Mouse (Mus musculus) layer of hippocampus, postnatal 36 days (tissue): ENCODE data around the gene Nelfcd. TPM values are rescaled to one million over a fixed set of nuclear protein-coding genes. Genes with fewer than 3 reads are reported as not detected.

Source experiments
- DNase-seq, 2 experiments: peaks; one replicate each; pipeline ENCODE4 v3.0.0; 2022
- total RNA-seq, 2 experiments: library from RNA; stranded (reverse); gene quantifications; 2 replicates each; pipeline ENCODE4 v1.2.3; 2021

The Nelfcd gene
- total RNA-seq, 2 experiments from 2014 or later, result 46.4 to 53.5 TPM

DNA sequence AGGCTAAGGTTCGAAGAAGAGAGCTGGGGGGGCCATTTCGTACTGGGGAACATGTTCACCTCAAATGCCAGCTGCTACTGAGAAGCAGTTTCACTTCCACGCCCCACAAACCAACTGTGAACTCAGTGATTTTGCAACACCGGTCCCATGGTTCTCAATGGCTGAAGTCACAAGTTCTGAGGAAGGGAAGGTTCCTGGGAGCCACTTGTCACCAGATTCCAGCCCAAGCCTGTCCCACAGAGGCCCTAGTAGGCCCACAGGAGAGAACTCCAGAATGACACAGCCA is 22.0 kb downstream of the Nelfcd start:
- DNase-seq, result no peak

DNA sequence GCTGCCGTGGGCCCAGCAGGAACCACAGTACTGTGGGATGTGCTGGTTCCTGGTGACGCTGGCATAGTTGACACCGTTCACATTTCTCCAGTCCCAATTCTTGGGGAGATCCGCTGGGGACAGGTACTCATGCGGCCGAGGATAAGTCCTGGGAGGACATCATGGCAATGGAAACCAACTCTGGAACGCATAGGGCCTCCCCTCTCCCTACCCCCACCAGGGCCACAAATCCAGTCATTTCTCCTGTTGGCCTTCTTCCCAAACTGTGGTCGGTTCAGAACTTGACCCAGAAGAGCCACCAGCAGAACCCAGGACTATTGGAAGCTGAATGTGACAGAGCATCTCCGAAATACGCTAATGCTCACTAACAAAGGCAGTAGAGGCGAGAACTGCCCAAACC is 22.6 kb downstream of the Nelfcd start:
- DNase-seq, result no peak

GRCm38 (mm10) chr2:174438737-174439449 is 23.3 kb downstream of the Nelfcd start, which contains the start of gene Ctsz:
TSS of gene Ctsz (minus strand) at chr2:174439039.
- peak; percentile 15 to 29 for DNase-seq

DNA sequence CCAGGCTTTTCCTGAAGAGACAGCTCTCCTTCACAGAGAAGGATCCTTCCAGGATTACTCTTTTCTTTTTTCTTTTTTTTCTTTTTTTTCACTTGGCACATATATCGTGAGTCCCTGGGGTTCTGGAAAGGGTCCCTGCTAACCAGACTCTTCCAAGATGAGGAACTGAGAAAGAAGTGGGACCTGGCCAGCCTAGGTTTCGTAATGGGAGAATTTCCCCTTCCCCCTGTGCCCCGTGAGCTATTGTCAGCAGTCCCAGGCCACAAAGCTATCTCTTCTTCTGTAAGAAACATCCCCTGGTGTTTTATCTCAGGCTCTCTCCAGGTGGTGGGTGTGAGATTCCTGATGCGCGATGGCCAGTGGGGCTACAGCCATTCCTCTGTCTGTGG is 23.8 kb downstream of the Nelfcd start:
- no peak for DNase-seq

GRCm38 (mm10) chr2:174439961-174440360 is 24.4 kb downstream of the Nelfcd start:
- no peak for DNase-seq

DNA sequence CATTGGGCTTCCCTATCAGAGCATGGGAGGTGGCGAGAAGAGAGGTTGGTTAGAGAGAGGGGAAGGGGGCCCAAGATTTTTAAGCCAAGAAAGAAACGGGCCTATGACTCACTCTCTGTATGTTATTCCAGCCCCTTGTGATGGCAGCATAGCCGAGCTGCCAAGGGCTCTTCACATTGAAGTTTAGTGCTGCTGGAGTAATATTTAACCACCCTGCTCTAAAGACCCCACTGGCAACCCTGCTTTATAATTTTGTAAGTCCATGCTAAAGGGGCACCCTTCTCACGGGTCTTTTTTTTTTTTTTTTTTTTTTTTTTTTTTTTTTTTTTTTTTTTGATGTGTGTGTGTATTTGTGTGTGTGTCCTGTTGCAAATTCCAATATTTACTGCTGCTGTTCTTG is 26.3 kb downstream of the Nelfcd start:
- no peak for DNase-seq

DNA sequence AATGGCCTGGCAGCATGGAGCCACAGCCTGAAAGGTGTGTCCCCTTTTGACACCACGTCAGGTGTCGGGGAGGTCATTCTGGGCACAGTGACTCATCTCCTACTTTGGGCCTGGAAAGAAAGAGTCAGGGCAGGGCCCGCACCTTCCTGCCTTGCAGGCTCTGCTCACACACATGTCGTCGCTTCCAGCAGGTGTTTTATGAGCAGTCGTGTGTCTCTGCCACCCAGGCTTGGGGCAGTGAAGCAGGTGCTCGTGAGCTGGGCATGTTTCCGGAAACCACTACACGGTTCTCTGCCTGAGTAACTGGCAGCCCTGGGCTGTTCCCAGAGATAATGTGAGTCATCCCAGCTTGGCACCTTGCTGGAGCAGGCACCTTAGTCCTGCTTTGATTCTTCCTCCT is 26.9 kb downstream of the Nelfcd start:
- DNase-seq, result no peak

GRCm38 (mm10) chr2:174443046-174443445 is 27.4 kb downstream of the Nelfcd start:
- no peak for DNase-seq

- DNase-seq, result no peak
These were observed 28.8 kb downstream of the Nelfcd start for GRCm38 (mm10) chr2:174444359-174444758.

- no peak for DNase-seq
These were observed 29.4 kb downstream of the Nelfcd start for GRCm38 (mm10) chr2:174445018-174445417.

DNA sequence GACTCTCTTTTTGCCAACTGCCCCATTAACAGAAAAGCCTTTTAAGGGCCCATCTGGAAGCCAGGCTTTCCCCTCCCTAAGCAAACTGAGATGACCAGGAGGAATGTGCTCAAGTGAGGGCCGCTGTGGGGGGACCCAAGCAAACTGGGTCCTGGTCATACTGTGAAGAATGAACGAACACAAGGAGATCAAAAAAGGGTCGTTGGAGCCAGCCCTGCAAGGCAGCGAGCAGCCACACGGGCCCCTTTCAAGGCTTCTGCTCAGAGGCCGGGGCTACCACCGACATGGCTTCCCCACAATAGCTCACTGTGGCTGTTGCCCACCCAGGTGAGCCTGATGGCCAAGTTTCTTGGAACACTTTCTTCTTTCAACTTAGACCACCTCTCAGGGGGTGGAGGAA is 30.9 kb downstream of the Nelfcd start:
- DNase-seq, result no peak

GRCm38 (mm10) chr2:174446905-174447304 is 31.3 kb downstream of the Nelfcd start:
- no peak for DNase-seq

GRCm38 (mm10) chr2:174448405-174448804 is 32.8 kb downstream of the Nelfcd start:
- no peak for DNase-seq

GRCm38 (mm10) chr2:174450353-174450752 is 34.7 kb downstream of the Nelfcd start, which contains the start of gene Tubb1:
TSS of gene Tubb1 (plus strand) at chr2:174450695.
- no peak for DNase-seq

DNA sequence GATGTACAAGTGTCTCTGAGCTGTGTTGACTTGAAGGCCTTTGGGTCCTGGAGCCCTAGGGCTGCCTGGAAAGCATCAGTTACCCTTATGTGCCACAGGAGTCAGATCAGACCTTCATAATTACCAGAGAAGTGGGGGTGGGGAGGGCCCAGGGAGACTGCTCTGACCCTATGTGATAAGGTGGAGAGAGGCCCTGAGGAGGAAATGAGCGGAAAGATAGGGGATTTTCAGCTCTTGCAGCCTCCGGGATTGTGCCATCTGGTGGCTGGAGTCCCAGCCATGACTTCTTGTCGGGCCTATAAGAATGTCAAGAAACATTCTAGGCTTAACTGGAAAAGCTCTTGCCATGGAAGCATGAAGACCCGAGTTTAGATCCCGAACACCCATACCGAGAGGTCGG is 38.1 kb downstream of the Nelfcd start:
- DNase-seq, result no peak

- no peak for DNase-seq
These were observed 43.8 kb downstream of the Nelfcd start for GRCm38 (mm10) chr2:174459365-174459764.

- DNase-seq, result no peak
These were observed 47.8 kb downstream of the Nelfcd start for GRCm38 (mm10) chr2:174463370-174463769.

- DNase-seq, result peak; percentile 96 to 98
These were observed 48.4 kb downstream of the Nelfcd start, which contains the start of gene Atp5e for GRCm38 (mm10) chr2:174463789-174464523. TSS of gene Atp5e (minus strand) at chr2:174464105.

DNA sequence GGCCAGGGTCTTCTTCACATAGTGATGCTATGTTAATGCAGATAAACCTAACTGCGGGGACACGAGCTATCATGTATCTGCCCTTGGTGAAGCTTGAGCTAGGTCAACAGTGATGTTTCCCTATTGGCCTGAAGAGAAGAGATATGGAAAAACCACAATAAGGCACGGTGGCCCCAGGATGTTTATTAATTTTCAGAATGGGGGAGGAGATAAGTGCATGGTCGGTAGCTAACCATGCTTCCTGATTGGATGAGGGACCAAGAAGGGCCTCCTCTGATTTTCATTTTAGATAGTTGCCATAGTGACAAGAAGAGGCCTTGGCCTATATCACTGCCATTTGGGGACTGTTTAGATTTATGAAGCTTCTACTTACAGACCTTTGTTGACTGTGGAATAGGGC is 54.7 kb downstream of the Nelfcd start:
- no peak for DNase-seq

GRCm38 (mm10) chr2:174470786-174471405 is 55.3 kb downstream of the Nelfcd start:
- no peak for DNase-seq

DNA sequence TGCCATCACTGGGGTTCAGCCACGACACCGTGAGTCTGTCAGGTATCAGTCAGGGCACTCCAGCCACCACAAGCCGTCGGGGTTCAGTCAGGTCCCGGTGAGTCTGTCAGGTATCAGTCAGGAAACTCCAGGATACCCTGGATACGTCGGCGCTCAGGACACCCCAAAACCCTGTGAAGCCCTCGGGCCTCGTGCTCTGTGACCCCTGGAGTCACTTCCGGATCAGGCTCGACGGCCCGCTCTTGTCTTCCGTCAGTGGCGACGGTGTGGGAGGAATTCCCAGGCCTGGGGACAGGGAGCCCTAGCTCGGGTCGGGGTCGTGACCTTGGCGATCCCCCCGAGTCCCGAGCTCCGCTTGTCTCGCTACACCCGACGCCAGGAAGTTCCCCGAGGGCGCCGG is 56.8 kb downstream of the Nelfcd start:
- no peak for DNase-seq

DNA sequence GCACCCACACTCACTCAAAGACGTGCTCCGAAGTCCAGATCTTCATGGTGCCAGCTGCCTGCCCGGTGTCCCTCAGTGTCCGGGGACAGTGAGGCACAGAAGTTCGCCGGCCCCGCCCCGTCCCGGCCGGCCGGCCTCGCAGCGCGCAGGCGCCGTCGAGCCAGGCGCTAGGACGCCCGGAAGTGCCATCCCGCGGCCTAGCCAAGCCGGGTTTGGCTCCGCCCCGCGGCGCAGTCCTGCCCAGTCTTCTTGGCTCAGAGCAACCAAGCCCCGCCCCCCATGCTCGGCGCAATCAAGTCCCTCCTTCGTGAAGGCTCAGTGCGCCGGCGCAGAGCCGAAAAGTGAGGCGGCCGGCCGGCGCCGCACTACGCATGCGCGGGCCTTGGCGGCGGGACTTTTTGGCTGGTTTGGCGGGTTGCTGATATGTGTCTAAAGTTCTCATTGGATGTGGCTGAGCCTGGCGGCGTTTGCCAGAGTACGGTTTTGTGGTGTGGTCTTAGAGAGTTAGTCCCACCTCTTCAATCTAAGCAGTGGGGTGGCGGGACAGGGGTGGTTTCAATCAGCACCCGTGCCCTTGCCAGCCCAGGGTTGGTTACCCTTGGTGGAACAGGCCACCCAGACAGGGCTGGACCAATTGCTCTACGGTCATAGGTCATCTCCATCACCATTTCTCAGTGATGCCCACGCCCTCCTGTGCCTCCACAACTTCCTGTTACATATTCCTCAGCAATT is 57.4 kb downstream of the Nelfcd start, which contains the start of gene Prelid3b:
Gene Prelid3b, minus strand, starts transcription at position 264 of the 732 bp plus-strand sequence.
- DNase-seq, result peak; percentile 98

DNA sequence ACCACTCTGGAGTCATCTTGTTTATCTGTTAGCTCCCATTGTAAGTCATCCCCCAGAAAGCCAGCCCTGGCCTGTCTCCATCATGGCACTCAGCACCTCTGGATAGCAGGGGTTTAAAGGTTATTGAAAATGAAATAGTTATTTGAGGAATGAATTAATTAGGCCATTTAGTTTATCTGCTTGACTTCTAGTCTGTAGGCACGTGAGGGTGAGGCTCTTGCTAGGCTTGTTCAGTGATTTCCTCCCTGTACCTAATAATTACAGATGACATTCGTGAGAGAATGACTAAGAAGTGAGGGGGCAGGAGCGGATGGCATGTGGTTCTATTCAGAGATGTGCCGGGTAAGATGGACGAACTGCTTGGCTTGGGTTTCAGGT is 57.9 kb downstream of the Nelfcd start:
- DNase-seq, result no peak
